Mouse (Mus musculus): ENCODE results near the gene Trim46.

GRCm38 (mm10) chr3:89206695-89207094, 39.4 kb downstream of the Trim46 start:
- TF ChIP-seq CTCF (IDR thresholded peaks at IDR 0.05; ENCODE audit: insufficient read depth, low read depth, low read length) (no peak), POLR2A (IDR thresholded peaks at IDR 0.05; ENCODE audit: insufficient read depth, low read depth, low read length) (no peak)

Data from olfactory bulb, adult 2 months (tissue).